Mouse (Mus musculus): ENCODE data around the gene Fam178b. TPM values are rescaled to one million over a fixed set of nuclear protein-coding genes. Genes with fewer than 3 reads are reported as not detected.
A peak's percentile ranks its signal among the peaks of the same experiment; 100 is the strongest.

Fam178b gene
- total and polyA plus RNA-seq, 2 experiments from 2014 or later = not detected

DNA sequence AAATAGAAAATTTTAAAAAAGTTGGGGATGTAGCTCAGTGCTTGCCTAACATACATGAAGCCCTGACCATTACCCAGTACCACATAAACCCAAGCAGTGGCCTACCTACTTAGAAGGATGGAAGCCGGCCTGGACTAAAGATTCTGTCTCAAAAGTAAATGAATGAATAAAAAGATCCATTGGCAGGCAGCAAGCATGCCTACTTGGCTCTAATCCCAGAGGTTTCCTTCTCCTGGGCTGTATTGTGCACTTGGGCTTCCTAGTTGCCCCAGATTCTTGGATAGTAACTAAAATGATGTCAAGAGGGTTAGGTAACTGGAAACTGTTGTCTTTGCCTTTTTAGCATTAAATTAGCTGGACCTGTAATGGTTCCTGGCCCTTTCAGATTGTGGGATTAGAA lies 169.7 kb downstream of the Fam178b start:
- ATAC-seq (no peak), DNase-seq (peak; percentile 33)
- Histone ChIP-seq H3K27me3 (ENCODE audit: insufficient read depth, low read length) (no peaks in the 10 kb centered on the region), H3K9ac (peak overlapping the region; percentile 92; the same call in 1 of the 2 replicates), H3K9me3 (ENCODE audit: low read length) (no peaks in the 10 kb centered on the region), H3K4me2 (ENCODE audit: low read depth) (peak overlapping the region; percentile 89), H3K36me3 (ENCODE audit: insufficient read depth) (peaks cover 5% of the 10 kb centered on the region; the same call in 1 of the 2 replicates), H3K27ac (ENCODE audit: low read depth, low read length) (no peak overlapping the region), H3K4me1 (ENCODE audit: insufficient read depth) (peaks cover 14% of the 10 kb centered on the region), H3K4me3 (ENCODE audit: low read depth, low read length) (peak overlapping the region; percentile 90)
- 3% methylated on average over 1 of the region's 1 CpGs for WGBS
- no peak for TF ChIP-seq CTCF (IDR thresholded peaks at IDR 0.05; ENCODE audit: low read depth)

DNA sequence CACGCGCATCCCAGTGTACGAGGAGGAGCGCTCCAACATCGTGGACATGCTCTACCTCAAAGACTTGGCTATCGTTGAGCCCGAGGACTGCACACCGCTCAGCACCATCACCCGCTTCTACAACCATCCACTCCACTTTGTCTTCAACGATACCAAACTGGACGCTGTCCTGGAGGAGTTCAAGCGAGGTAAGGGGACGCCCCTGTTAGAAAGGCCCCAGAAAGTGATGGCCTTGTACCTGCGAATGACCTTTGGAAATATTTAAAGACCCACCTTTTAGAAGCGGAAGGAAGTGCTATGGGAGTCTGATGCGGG lies 170.1 kb downstream of the Fam178b start:
- Histone ChIP-seq H3K4me1 (ENCODE audit: insufficient read depth) (peaks cover 14% of the 10 kb centered on the region), H3K4me3 (ENCODE audit: low read depth, low read length) (peak overlapping the region; percentile 90), H3K9me3 (ENCODE audit: low read length) (no peaks in the 10 kb centered on the region), H3K36me3 (ENCODE audit: insufficient read depth) (peaks cover 2% of the 10 kb centered on the region; the same call in 1 of the 2 replicates), H3K27me3 (ENCODE audit: insufficient read depth, low read length) (no peaks in the 10 kb centered on the region), H3K9ac (peak overlapping the region; percentile 92), H3K4me2 (ENCODE audit: low read depth) (peak overlapping the region; percentile 89), H3K27ac (ENCODE audit: low read depth, low read length) (peak overlapping the region; percentile 97)
- no peak for ATAC-seq
- WGBS = under 1% methylated on average over 16 of the region's 16 CpGs
- no peak for TF ChIP-seq CTCF (IDR thresholded peaks at IDR 0.05; ENCODE audit: low read depth)
- peak; percentile 27 for DNase-seq

Small RNA genes lying within 50 kb of the gene (microRNA-seq; reads per million reads assigned to microRNA genes)
- 0 reads per million in 2 experiments for gene Gm24133

Other genes starting within 250 kb of the Fam178b start
- 15.5 and 21.8 TPM in 2 replicates for gene Lman2l, start 237.9 kb downstream of the Fam178b start, total RNA-seq (2014; rRNA removed)
- 27.3 and 37.6 TPM in 2 replicates for gene Lman2l, start 237.9 kb downstream of the Fam178b start, polyA plus RNA-seq (2015; fragmentation: Nextera tagmentation; extraction: Ambion mirVana)
- 12.3 and 14.6 TPM in 2 replicates for gene Cnnm4, start 211.6 kb downstream of the Fam178b start, total RNA-seq (2014; rRNA removed)
- 7.2 and 9.4 TPM in 2 replicates for gene Cnnm4, start 211.6 kb downstream of the Fam178b start, polyA plus RNA-seq (2015; fragmentation: Nextera tagmentation; extraction: Ambion mirVana)
- 25.6 and 29.1 TPM in 2 replicates for gene Cnnm3, start 171.3 kb downstream of the Fam178b start, total RNA-seq (2014; rRNA removed)
- 3.7 and 4.8 TPM in 2 replicates for gene Cnnm3, start 171.3 kb downstream of the Fam178b start, polyA plus RNA-seq (2015; fragmentation: Nextera tagmentation; extraction: Ambion mirVana)
- gene Ankrd23, start 146.3 kb downstream of the Fam178b start, total RNA-seq (2014; rRNA removed) = 6.3 and 9.8 TPM in 2 replicates
- gene Ankrd23, start 146.3 kb downstream of the Fam178b start, polyA plus RNA-seq (2015; fragmentation: Nextera tagmentation; extraction: Ambion mirVana) = 4.5 and 5.3 TPM in 2 replicates
- 0.38 TPM in 1 of 2 replicates, not detected in the other for gene Gm42417, start 143.8 kb downstream of the Fam178b start, total RNA-seq (2014; rRNA removed)
- gene Gm42417, start 143.8 kb downstream of the Fam178b start, polyA plus RNA-seq (2015; fragmentation: Nextera tagmentation; extraction: Ambion mirVana) = 0.27 TPM in 1 of 2 replicates, not detected in the other
- gene Ankrd39, start 135.7 kb downstream of the Fam178b start, total RNA-seq (2014; rRNA removed) = 19.3 and 25.5 TPM in 2 replicates
- gene Ankrd39, start 135.7 kb downstream of the Fam178b start, polyA plus RNA-seq (2015; fragmentation: Nextera tagmentation; extraction: Ambion mirVana) = 21.1 and 23.6 TPM in 2 replicates
- 32.8 and 39.1 TPM in 2 replicates for gene Sema4c, start 124.8 kb downstream of the Fam178b start, total RNA-seq (2014; rRNA removed)
- gene Sema4c, start 124.8 kb downstream of the Fam178b start, polyA plus RNA-seq (2015; fragmentation: Nextera tagmentation; extraction: Ambion mirVana) = 17.3 and 24.1 TPM in 2 replicates
- 302 and 470 TPM in 2 replicates for gene Cox5b, start 8.3 kb upstream of the Fam178b start, total RNA-seq (2014; rRNA removed)
- 761 and 882 TPM in 2 replicates for gene Cox5b, start 8.3 kb upstream of the Fam178b start, polyA plus RNA-seq (2015; fragmentation: Nextera tagmentation; extraction: Ambion mirVana)
- gene 4933424G06Rik, start 27.0 kb upstream of the Fam178b start, total RNA-seq (2014; rRNA removed) = not detected in 2 replicates
- gene 4933424G06Rik, start 27.0 kb upstream of the Fam178b start, polyA plus RNA-seq (2015; fragmentation: Nextera tagmentation; extraction: Ambion mirVana) = 0.39 and 0.71 TPM in 2 replicates
- gene Actr1b, start 31.2 kb upstream of the Fam178b start, total RNA-seq (2014; rRNA removed) = 137 TPM in 2 replicates
- 94.8 and 102 TPM in 2 replicates for gene Actr1b, start 31.2 kb upstream of the Fam178b start, polyA plus RNA-seq (2015; fragmentation: Nextera tagmentation; extraction: Ambion mirVana)
- 2.2 and 4.5 TPM in 2 replicates for gene Zap70, start 78.6 kb upstream of the Fam178b start, total RNA-seq (2014; rRNA removed)
- gene Zap70, start 78.6 kb upstream of the Fam178b start, polyA plus RNA-seq (2015; fragmentation: Nextera tagmentation; extraction: Ambion mirVana) = 2.1 and 2.9 TPM in 2 replicates

Data from forebrain, postnatal 0 days (tissue).